Mouse (Mus musculus): Measurements from ENCODE around the gene Ccdc174.

The Ccdc174 gene

GRCm38 (mm10) chr6:91917716-91918115, 39.9 kb downstream of the Ccdc174 start:
- DNase-seq (ENCODE audit: low read depth, low spot score): no peak

- no peak for DNase-seq (ENCODE audit: low read depth, low spot score)
Observed at GRCm38 (mm10) chr6:91931231-91931630, 53.4 kb downstream of the Ccdc174 start.

GRCm38 (mm10) chr6:91938491-91938890, 60.6 kb downstream of the Ccdc174 start:
- no peak for DNase-seq (ENCODE audit: low read depth, low spot score)

DNA sequence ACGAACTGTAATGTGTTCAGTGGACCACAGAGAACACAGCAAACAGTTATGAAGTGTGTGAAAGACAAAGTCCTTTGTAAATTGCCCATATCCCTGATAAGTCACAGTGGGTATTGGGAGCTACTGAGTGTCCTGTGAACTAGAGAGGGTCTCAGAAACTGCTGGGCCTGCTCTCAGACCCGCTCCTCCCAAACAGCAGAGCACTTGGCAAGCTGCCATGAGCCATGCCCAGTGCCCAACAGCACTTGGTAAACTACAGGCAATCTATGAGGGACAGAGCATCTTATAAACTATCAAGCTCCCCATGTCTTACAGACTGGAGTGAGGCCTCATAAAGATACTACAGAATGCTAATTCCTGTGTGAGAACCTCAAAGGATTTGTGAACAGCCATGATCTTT, 70.6 kb downstream of the Ccdc174 start:
- no peak for DNase-seq (ENCODE audit: low read depth, low spot score)

Data from ZHBTc4 (cell line).